Mouse (Mus musculus) lung, adult 2 months (tissue): Measurements from ENCODE around the gene Plekhj1.

Experiments
- CTCF ChIP-seq: fragments of 200-500 bp; IDR thresholded peaks from 2 replicates; pipeline ENCODE4 v1.5.1; 2011; ENCODE audit warnings: mild to moderate bottlenecking, low read length, control low read depth; ENCODE audit not compliant: insufficient read depth
- POLR2A ChIP-seq: fragments of 200-500 bp; IDR thresholded peaks from 2 replicates; pipeline ENCODE4 v1.6.1; 2011; ENCODE audit warnings: low read depth, mild to moderate bottlenecking, control low read depth, low read length, borderline replicate concordance; ENCODE audit errors: extremely low read depth

- TF ChIP-seq CTCF: no peak
- TF ChIP-seq POLR2A: no peak
Observed at GRCm38 (mm10) chr10:80756509-80756908, 41.9 kb downstream of the Plekhj1 start.
